Mouse (Mus musculus): ENCODE data around the gene Pde7b.

Gene Pde7b

DNA sequence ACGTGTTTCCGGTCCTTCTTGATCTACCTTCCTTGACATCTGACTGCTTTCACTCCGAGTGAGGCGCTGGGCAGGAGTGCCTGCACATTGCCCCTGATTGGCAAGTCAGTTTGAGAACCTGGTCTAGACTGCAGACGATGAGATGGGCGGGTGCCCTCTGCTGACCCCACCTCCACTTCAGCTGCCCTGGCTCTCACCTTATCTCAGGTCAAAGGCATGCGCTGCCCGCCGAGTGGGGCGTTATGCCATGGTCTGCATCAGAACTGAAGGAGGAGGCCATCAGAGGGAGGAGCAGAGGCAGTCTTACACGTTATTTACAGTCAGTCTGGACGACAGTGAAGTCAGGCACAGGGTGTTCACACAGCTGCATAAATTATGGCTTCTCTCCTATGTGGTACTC lies 293.5 kb downstream of the Pde7b start:
- in situ Hi-C loops (cut with MboI) = no loop called here

DNA sequence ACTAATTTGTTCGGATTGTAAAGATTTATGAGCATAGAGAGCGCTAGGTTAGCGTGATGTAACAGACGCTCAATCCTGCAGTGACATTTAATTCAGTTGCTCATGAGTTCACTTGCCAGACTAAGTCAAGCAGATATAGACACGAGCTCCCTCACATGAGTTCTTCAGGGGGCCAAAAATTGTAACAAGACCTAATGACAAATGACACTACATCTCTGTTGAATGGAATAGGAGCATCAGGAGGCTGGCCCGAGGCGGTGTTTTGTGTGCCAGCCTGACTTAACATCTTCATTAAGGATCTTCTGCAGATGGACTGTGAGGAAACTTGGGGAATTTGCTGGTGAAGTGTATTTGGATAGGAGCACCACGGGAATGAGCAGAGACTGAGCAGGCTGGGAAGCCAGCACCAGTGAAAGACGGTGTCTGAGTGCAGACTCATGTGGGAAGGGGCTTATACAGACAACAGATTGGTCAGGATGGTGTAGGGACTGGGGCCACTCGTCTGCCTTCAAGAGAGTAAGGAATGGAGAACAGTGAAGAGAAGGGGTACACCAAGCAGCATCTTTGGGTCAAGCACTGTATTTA lies 303.5 kb downstream of the Pde7b start:
- in situ Hi-C loops (cut with MboI) = no loop called here

DNA sequence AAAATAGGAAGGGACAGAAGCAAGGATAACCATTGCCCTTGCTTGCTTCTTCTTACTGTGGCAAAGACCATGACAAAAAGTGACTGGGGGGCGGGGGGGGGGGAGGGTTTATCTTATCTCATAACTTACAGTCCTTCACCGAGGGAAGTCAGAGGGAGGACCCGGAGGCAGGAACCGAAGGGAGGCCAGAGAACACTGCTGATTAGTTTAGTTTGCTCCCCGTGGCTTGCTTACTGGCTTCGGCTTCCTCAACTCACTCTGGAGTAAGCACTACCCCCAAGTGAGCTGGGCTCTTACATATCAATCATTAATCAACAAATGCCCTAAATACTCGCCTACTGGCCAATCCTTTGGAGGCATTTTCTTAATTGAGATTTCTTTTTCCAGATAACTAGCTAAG lies 304.6 kb downstream of the Pde7b start:
- in situ Hi-C loops (cut with MboI) = no loop called here

DNA sequence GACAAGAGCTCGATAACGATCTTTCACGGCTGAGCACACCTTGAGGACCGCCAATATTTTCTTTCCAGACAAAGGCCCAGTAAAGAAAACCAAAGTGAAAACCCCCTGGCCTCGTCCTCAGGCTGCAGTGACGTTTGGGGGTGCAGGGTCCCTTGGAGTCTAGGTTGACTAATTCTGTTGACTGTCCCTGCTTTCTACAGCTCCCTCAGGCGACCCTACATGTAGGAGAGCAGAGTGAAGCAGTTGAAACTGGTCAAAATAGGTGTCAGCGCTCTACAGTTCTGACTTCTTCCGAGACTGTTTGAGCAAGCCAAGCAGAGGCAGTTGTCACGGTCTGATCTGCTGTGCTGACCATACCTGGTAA lies 306.0 kb downstream of the Pde7b start:
- in situ Hi-C loops (cut with MboI) = no loop called here

DNA sequence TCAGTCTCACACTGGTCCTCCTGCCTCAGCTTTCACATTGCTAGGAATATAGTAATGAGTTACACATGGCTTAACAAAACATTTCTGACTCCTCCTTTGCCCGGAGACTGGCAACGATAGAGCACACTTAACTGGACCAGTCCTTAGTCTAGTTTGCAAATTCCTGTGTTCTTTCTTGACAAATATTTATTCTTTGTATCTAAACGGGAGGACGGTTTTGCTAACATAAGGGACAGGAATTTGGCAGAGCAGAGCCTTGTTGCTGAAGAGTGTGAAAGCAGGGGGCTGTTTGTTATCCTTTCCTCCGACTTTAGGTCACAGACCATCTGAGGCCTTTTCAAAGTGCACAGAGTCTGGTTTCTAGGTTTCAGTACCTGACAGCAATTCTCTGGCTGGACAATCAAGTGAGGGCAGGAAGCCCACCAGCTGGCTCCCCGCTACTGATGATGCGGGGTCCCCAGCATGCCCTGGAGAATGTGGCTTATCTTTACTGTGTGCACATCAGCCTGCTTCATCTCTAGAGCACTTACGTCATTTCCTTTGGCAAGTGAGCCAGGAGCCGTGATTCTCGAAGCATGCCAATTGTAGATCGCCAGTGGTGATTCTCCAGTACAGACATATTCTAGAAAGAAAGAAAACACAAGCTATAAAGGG lies 306.5 kb downstream of the Pde7b start:
- in situ Hi-C loops (cut with MboI) = no loop called here

DNA sequence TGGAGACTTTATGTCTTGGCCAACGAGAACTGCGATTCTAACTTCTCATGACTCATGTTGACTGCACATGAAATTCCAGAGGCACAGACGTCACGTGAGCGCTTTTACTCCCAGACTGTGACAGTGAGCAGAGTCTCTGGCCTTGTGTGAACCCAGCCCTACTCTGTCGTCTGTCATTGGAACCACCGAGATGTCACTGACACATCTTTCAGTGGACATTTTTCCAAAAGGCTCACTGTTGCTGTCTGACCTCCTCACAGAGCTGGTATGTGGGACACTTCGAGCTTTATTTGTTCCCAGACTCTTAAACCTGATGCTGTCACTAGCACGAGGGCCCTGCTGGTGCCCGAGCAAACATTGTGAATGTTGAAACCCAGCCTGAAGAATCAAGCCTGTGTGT lies 315.7 kb downstream of the Pde7b start:
- in situ Hi-C loops (cut with MboI) = no loop called here

DNA sequence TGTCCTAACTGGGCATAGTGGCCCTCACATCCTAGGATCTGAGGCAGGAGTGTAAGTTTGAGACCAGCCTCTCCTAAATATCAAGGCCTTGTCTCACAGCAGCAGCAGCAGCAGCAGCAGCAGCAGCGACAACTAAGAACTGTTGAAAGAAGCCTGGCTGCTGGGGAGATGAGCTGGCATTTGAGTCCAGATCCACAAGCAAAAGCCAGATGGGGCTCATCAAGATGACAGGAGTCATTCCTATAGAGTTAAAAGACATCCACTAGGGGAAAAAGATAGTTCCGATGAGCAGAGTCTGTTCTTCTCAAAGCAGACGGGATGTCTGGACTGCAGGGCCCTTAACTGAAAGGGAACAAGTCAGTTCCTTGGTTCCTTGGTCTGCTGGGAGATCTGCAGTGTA lies 316.5 kb downstream of the Pde7b start:
- in situ Hi-C loops (cut with MboI) = no loop called here

DNA sequence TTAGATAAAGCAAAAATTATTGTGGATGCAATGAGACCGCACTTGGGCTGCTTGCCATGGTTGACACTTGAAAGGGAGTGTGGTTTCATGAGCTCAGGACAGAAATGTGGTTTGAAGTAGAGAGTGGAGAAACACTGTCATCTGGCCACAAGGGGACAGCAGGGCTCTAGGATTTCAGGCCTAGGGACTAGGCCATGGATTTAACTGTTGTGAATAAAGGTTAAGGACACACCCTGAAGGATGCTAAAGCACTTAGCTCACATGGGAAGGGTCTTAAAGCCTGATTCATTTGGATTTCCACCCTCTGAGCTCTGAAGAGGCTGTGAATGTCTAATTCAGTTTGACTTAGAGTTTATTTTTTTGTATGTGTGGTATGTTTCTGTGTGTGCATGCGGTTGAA lies 319.4 kb downstream of the Pde7b start:
- in situ Hi-C loops (cut with MboI) = no loop called here

DNA sequence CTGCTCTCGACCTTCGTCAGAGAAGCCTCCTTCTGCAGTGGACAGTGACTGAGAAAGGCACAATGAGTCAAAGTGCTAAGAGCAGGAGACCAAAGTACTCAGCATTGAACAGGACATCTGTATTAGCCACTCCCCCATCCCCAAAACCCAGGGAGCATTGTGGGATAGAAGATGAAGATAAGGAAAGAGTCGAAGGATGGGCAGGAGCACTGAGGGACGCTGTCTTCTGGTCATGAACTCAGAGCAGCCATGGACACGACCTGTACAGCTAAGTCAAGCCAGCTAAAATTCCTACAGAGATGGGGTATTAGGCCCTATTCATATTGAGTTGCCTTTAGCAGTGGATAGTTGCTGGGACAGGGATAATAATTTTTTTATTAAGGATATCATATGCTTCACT lies 321.9 kb downstream of the Pde7b start:
- in situ Hi-C loops (cut with MboI) = no loop called here

DNA sequence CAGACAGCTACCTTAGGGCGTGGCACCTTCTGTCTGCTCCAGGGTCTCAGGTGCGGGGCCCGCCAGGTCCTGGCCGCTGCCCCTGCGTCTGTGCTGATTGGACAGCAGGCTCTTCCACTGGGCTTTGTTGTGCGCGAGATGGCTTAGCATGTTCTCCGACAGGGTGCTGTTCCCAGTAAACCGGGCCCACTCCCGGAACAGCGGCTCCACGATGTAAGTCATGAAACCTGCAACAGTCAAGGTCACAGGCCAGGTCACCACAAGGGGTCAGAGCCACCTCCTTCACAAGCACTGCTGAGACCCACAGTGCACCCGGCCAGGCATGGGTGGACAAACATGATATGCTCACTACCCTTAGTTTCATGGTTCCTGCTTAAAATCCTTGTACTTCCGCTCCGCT lies 324.5 kb downstream of the Pde7b start:
- in situ Hi-C loops (cut with MboI) = no loop called here

DNA sequence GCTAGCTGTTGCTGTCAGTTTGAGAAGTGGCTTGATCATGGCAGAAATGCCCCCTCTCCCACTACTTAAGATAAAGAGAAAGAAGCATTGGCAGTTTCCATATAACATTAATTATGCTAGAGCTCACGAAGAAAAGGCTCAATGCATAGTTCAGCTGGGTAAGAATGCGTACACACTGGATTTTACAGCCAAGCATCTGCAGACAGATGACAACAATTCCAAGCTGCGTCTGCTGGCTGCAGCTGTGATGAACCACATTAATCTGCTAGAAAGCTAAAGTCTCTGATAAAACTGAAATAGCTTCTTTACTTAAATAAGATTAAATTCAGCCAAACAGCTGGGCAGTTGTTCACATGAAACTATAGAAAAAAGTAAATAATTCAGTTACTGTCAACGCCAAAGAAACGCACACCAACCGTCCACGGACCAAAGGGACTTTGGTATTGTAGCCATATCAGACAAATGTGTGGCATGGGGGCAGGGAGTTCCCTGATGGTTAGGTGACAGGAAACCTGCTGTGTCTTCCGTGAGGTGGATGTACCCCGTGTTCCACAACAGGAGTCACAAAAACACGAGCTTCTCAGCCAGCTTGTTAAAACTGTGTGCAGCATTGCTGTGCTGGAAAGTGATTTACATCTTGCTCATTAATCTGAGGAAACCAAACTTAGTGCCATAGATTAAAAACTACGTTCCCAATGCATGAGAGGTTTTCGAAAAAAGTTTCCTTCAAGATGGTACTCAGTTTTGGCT lies 326.1 kb downstream of the Pde7b start:
- in situ Hi-C loops (cut with MboI) = no loop called here

DNA sequence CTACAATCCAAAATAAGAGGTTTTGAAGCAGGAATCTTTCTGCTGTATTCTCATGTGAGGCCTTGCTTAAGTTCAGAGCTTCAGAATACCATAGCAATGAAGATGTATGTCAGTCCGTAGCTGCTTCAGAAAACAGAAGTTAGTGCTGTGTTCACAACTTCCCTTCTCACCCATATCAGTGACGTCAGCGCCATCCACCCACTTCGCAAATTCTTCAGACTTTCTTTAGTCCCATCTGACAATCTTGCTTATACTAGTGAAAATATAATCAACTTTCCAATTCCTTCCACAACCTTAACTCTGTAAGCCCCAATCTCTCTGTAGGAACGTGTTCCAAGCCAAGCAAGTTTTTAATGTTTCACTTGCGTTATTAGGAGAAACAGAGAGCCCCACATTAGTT lies 326.7 kb downstream of the Pde7b start:
- in situ Hi-C loops (cut with MboI) = no loop called here

DNA sequence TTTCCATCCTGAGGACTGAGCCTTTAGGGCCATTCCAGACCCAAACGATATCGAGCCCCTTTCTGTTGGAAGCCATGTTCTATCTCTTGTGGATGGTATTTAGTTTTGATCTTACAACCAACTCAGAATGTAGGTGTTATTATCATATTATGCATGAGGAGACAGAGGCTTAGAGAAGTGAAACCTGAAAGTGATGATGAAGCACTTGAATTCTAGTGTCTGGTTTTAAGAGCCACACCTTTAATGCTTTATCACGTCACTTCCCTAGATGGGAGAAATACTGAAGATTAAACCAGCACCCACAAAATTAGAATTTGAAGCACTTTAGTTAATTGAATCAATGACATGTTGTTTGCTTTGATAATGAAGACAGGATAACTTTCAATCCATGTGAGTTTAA lies 329.1 kb downstream of the Pde7b start:
- in situ Hi-C loops (cut with MboI) = no loop called here

DNA sequence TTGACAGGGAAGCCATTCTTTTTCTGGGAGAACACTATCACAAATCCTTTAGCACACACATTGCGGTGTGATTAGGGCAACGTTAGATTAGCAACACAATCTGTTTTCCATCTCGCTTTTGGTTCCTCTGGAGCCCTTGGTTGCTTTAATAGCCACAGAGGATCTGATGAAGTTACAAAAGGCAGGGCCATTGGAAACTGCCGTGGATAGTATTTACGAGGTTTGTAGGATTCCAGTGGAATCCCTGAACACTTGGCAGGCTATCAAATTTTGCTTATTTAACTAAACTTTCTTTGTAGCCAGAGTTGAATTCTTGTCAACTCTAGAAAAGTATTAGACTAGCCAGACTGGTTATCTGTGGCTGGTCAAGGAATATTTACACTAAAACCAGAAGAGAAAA lies 330.1 kb downstream of the Pde7b start:
- in situ Hi-C loops (cut with MboI) = no loop called here

DNA sequence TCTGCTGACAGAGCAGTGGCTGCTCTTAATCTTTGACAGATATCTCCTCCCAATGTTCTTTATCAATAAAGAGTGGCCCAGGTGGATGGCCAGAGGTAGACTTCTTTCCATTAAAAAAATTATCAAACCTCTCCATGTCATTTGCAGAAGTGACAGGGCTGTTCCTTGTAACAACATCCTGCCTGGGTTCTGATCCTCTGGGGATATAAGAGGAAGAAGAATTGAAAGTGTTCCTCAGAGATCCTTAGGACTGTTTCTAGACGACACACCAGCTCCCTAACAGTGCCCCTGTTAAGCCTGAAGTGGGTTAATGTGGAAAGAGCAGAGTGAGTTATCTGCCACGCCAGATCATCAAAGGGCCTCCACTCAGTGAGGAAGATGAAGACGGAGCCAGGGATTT lies 334.3 kb downstream of the Pde7b start:
- in situ Hi-C loops (cut with MboI) = no loop called here

DNA sequence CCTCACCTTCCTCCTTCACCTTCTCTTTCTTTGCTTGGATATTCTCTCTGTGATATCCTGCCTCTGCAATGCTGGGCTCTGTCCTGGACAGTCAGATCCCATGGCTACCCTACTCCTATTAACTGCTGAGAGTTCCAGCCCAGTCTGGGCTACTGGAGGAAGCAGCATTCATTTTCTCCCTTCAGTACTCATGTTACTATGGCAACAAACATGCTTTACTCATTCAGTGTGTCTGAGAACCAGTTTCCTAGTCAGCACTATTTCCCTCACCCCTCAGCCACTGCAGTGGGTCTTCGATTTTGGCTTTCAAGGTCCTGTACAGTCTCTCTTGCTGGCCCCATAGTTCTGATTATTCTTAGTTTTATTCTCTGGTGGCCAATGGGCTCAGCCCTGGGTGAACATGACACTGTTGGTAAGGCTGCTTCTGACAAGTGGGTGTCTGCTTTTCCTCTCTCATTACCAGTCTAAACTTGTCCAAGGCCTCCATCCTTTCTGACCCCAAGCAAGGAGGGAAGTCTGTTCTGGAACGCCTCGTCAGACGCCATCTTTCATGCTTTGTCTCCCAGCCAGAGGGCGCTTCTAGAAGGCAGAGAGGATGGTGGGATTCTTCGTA lies 342.0 kb downstream of the Pde7b start:
- in situ Hi-C loops (cut with MboI) = no loop called here

DNA sequence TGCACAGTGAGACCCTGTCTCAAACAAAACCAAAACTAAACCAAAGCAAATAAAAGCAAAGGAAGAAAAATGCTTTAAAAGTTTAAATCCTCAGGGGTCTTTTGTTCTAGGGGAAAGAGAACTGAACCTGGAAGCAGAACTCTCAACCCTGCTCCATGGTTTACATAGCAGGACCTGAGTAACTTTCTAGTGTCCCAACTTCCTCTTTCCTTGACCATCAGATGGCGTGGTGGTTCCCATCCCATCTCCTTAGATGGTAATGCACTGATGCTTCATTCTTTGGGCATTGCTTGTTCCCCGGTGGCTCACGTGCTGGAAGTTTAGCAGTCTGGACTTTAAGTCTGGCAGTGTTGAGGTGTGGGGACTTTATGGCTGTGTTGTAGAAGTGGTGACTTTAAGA lies 343.5 kb downstream of the Pde7b start:
- in situ Hi-C loops (cut with MboI) = no loop called here

DNA sequence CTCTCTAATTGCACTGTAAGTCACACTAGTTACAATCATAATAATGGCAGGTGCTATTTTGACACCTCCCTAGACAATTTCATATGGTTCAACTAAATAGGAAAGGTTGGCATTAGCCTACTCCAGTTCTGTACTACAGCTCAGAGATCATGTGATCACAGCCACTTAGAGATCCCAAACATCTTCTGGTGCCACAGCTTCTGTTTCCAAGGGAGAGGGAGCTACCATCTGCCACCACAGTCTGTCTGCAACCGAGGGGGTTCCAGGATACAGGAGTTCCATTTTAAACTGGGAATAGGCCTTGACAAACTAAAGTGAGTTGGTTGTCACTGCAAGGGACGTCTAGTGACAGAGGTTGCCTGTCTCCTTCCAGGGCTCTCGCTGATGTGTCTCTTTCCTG lies 344.1 kb downstream of the Pde7b start:
- in situ Hi-C loops (cut with MboI) = no loop called here

DNA sequence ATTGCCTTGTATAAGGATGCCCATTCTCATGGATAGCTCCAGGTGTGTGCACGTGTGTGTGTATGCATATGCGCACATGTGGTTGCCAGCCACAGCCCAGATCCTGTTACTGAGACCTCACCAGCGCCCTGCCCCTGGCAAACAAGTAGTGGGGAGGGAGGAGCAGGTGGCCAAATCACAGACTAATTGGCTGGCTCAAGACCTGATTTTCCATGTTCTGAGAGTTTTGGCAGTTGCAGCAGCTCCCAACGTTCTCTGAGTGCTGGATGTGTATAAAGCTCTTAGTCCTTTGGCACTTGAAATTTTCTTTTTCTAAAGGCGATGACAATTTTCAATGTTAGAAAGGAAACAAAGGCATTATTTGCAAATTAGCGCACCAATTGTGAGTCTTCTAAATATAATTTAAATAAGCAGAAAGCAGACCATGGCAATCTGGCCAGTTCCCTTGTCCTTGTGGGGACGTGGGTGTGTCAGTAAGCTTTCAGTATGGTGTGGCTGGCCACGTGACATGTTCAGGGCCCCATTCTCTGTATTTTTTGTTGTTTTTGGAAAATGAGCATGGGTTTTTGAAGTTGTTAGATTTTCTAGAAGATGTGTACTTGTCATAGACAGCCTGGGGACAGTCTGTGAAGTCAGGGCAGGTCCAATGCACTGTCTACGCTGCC lies 345.7 kb downstream of the Pde7b start:
- in situ Hi-C loops (cut with MboI) = no loop called here

DNA sequence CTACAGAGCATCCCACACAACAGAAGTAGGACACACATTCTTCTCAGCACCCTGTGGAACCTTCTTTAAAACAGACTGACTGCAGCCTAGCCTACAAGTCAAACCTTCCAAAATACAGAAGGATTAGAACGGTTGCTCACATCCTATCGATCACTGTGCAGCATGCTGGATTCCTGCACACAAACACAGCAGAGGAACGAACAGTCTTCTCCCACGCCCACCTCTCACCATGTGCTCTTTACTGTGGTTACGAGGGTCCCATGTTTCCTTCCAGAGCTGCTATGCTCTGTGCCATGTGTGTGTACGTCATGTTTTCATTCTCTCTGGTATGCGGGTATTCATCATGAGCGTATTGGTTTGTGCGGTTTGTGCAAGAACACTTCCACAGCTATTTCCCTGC lies 347.3 kb downstream of the Pde7b start:
- in situ Hi-C loops (cut with MboI) = no loop called here

DNA sequence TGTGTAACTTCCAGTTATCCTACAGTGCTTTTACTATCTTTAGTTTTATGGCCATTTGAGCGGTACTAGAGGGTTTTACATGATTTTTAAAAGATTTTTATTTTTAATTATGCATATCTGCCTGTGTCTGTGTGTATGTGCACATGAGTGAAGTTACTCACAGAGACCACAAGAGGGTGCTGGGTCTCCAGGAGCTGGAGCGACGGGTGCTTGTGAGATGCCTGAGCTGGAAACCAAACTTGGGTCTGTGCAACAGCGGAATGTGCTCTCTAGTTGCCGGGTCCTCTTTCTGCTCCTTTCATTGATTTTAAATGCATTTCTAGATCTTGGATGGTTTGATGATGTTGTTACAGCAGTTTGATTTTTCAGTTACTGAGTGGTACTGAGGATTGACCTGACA lies 352.8 kb downstream of the Pde7b start:
- in situ Hi-C loops (cut with MboI) = loop anchor here (25.0 kb wide), 1 partner anchor 565 kb away; no protein-coding TSS in a partner anchor

DNA sequence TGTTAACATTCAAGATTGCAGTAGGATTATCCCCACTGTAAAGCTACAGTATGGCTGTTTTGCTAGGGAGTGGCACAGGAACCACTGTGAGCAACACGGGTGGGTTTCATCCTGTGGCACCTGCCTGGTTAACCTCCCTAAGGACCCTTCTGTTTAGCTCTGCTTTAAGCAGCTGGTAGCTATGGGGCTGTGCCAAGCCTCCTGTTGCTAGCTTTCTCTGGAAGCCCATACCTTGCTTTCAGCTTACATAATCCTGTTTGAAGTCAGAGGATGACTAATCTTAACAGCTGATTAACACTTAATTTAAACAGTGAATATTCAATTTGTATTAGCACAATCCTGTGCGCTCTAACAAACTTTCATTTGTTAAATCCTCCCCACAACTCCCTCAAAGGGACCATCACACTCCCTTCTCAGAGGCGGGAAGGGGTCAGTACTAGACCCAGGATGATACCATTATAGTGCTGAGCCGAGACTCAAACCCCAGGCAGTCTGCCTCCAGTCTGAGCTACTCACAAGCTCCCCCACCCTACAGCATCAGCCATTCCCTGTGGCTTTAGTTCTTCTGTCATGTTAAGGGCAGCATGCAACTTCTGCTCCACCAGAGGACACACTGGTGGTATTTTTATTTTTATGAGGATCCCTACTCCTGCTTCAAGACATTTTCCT lies 362.3 kb downstream of the Pde7b start:
- in situ Hi-C loops (cut with MboI) = loop anchor here (25.0 kb wide), 1 partner anchor 575 kb away; no protein-coding TSS in a partner anchor

Measured in mature B cell (primary cell).